Mouse (Mus musculus): ENCODE results near the gene Cfap97d2. TPM values are rescaled to one million over a fixed set of nuclear protein-coding genes. Genes with fewer than 3 reads are reported as not detected.
"Not testable (repeated sequence)": the region's sequence is repeated elsewhere in the genome, so short reads cannot be mapped to it uniquely, and the experiment has no call there.

The Cfap97d2 gene
- polyA plus RNA-seq, 1 experiment = not detected

DNA sequence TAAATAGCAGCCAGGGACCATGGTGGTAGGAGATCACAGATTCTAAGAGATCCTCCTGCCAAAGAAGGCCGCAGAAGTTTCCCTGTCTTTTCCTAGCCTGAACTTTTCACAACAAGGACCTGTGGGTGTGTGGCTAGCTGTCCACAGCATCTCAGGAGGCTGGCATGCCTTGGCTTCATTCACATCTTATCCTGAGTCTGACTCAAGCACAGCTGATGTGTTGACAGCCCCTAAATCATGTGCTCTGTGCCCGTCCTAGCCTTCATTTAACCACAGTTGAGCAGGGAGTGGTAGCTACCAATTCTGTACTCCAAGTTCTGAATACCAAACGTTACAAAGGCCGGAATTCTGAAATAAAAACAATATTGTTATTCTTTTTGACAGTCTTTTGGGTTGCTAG, 1.4 kb upstream of the Cfap97d2 start:
- H3K4me1 ChIP-seq (ENCODE audit: control insufficient read depth) = no peaks in the 10 kb centered on the region; the same call in 1 of the 2 replicates
- no peak overlapping the region for H3K4me3 ChIP-seq (replicated peaks)
- no peaks in the 10 kb centered on the region for H3K36me3 ChIP-seq (ENCODE audit: control insufficient read depth)
- no peak for TF ChIP-seq GATA1 (IDR thresholded peaks at IDR 0.05; ENCODE audit: low read length)
- no peak for TF ChIP-seq TAL1 (IDR thresholded peaks at IDR 0.05; ENCODE audit: low read length)
- no peaks in the 10 kb centered on the region for H3K9me3 ChIP-seq (ENCODE audit: control insufficient read depth, low read length)
- H3K27me3 ChIP-seq (ENCODE audit: control insufficient read depth) = no peaks in the 10 kb centered on the region

DNA sequence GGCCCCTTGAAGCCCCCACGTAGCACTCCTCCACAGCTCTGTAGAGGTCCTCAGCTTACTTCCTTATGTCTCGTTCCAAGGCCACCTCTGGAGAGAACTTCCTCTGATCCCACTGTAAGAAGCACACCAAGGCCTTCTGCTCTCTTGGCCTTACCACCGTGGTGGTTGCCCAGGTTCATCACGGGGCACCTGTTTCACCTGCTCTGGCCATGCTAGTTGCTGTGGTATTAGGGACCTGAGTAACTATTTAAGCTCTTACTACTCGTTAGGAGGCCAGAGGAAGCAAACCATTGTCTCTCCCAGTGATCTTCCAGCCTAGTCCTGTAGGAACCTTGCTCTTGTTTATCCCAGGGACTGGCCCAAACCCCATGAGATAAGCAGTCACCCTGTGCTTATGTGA, 1.2 kb downstream of the Cfap97d2 start:
- no peak overlapping the region for H3K4me3 ChIP-seq (replicated peaks)
- no peaks in the 10 kb centered on the region for H3K4me1 ChIP-seq (ENCODE audit: control insufficient read depth)
- no peaks in the 10 kb centered on the region for H3K36me3 ChIP-seq (ENCODE audit: control insufficient read depth)
- H3K27me3 ChIP-seq (ENCODE audit: control insufficient read depth) = no peaks in the 10 kb centered on the region
- H3K9me3 ChIP-seq (ENCODE audit: control insufficient read depth, low read length) = no peaks in the 10 kb centered on the region
- TF ChIP-seq TAL1 (IDR thresholded peaks at IDR 0.05; ENCODE audit: low read length) (no peak), GATA1 (IDR thresholded peaks at IDR 0.05; ENCODE audit: low read length) (no peak)

DNA sequence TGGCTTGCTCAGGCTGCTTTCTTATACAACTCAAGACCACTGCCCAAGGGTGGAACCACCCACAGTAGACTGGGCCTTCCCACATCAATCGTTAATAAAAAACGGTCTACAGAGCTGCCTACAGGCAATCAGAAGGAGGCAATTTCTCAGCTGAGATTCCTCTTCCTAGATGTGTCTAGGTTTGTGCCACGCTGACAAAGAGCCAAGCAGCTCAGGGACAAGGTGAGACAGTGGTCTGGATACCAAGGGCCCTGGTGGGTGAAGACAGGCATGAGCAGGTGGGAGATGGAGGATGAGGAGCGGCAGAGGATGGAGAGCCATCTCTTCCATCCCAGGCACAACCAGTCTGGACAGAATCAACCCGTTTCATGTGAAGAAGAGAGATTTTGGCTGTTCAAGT, 2.8 kb downstream of the Cfap97d2 start:
- Histone ChIP-seq H3K4me1 (ENCODE audit: control insufficient read depth) (no peaks in the 10 kb centered on the region), H3K27me3 (ENCODE audit: control insufficient read depth) (no peaks in the 10 kb centered on the region), H3K36me3 (ENCODE audit: control insufficient read depth) (no peaks in the 10 kb centered on the region), H3K4me3 (replicated peaks) (no peak overlapping the region), H3K9me3 (ENCODE audit: control insufficient read depth, low read length) (no peaks in the 10 kb centered on the region)
- TF ChIP-seq GATA1 (IDR thresholded peaks at IDR 0.05; ENCODE audit: low read length) (no peak), TAL1 (IDR thresholded peaks at IDR 0.05; ENCODE audit: low read length) (no peak)

DNA sequence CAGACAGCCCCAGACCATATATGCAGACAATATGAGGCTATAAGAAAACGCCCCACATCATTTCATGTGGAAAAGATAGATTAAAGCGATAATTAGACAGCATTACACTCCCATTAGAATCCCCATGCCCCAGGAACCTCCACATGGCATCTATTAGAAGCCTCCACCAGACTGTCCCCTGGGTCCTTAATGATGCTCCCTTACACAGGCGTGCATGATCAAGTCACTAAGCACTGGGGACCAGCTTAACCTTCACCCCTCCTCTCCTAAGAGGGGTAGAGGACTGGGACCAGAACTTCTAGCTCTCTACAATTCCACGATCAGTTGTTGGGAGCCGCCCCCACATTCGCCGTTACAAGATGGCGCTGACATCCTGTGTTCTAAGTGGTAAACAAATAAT, 13.3 kb downstream of the Cfap97d2 start:
- no peak for TF ChIP-seq GATA1 (IDR thresholded peaks at IDR 0.05; ENCODE audit: low read length)
- TF ChIP-seq TAL1 (IDR thresholded peaks at IDR 0.05; ENCODE audit: low read length) = no peak
- Histone ChIP-seq H3K4me3 (replicated peaks) (no peak overlapping the region), H3K4me1 (ENCODE audit: control insufficient read depth) (no peaks in the 10 kb centered on the region), H3K36me3 (ENCODE audit: control insufficient read depth) (no peaks in the 10 kb centered on the region), H3K27me3 (ENCODE audit: control insufficient read depth) (no peaks in the 10 kb centered on the region), H3K9me3 (ENCODE audit: control insufficient read depth, low read length) (no peaks in the 10 kb centered on the region)

DNA sequence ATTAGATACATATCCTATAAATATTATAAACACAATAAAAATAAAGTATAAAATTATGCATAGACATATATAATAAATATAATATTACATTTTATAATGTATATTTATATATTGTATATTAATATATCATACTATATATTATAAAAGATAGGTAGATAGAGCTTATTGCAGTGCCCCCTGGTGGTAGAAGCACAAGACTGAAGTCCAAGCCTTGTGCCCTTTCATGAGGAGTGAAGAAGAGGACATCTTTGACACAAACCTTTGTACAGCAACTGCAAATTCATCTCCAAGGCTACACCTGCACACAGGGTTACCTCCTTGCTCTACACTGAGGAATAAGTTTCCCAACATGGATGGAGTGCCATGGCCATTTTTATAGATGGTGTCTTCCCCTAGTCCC, 20.0 kb downstream of the Cfap97d2 start:
- no peaks in the 10 kb centered on the region for H3K36me3 ChIP-seq (ENCODE audit: control insufficient read depth)

DNA sequence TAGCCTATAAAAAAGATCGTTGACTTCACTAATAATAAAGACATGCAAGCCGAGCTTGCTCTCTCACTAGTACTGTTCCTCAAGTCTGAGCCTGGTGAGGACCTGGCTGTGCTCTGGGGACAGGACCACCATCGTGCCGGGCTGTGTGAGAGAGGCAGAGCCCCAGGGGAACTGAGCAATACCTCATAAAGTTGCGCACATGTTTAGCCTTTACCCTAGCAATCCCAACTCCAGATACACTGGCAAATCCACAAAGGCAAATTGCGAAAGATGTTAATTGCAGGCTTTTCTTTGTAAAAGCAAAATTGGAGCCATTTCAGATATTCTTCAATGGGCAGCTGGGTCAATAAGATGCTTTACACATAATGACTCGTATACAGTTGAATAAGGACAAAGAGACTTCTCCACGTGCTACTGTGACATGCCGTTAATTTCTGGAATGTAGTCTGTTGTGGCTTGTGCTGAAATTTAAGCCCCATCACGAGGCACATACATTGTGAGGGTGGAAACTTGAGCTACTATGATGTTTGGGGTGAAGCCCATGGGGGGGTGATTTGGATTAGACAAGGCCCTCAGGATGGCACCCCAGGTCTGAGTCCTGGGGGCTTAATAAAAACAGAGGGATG, 21.9 kb downstream of the Cfap97d2 start:
- Histone ChIP-seq H3K27me3 (ENCODE audit: control insufficient read depth) (no peaks in the 10 kb centered on the region), H3K36me3 (ENCODE audit: control insufficient read depth) (no peaks in the 10 kb centered on the region), H3K9me3 (ENCODE audit: control insufficient read depth, low read length) (no peaks in the 10 kb centered on the region), H3K4me1 (ENCODE audit: control insufficient read depth) (peaks cover 2% of the 10 kb centered on the region; the same call in 1 of the 2 replicates), H3K4me3 (replicated peaks) (no peak overlapping the region)
- TF ChIP-seq TAL1 (IDR thresholded peaks at IDR 0.05; ENCODE audit: low read length) (no peak), GATA1 (IDR thresholded peaks at IDR 0.05; ENCODE audit: low read length) (no peak)

More for the DNA sequence above, 20.0 kb downstream of the Cfap97d2 start:
- TF ChIP-seq TAL1 (IDR thresholded peaks at IDR 0.05; ENCODE audit: low read length) (no peak), GATA1 (IDR thresholded peaks at IDR 0.05; ENCODE audit: low read length) (no peak)
- Histone ChIP-seq H3K4me3 (replicated peaks) (no peak overlapping the region), H3K27me3 (ENCODE audit: control insufficient read depth) (no peaks in the 10 kb centered on the region), H3K9me3 (ENCODE audit: control insufficient read depth, low read length) (no peaks in the 10 kb centered on the region), H3K4me1 (ENCODE audit: control insufficient read depth) (peaks cover 2% of the 10 kb centered on the region; the same call in 1 of the 2 replicates)

DNA sequence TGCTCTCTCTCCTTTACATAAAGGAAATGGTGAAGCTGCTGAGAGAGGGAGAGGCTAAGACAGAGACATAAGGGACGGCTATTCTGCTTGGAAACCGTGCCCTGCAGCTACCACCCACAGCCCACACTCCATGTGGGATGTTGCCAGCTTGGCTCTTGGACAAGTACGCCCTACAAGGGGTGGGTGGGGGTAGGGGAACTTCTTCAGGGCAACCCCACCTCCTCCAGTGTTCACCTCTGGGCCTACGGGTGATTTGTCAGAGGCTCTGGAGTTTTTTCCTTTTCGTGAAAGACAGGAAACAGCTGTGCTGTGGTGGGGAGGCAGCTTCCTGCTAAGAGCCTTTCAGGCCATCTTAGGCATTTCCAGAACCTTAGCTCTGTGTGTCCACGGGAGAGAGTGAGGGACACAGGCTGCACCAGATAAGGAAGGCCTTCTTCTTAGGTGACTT, 34.7 kb downstream of the Cfap97d2 start:
- H3K4me3 ChIP-seq (replicated peaks) = peak overlapping the region; percentile 35

DNA sequence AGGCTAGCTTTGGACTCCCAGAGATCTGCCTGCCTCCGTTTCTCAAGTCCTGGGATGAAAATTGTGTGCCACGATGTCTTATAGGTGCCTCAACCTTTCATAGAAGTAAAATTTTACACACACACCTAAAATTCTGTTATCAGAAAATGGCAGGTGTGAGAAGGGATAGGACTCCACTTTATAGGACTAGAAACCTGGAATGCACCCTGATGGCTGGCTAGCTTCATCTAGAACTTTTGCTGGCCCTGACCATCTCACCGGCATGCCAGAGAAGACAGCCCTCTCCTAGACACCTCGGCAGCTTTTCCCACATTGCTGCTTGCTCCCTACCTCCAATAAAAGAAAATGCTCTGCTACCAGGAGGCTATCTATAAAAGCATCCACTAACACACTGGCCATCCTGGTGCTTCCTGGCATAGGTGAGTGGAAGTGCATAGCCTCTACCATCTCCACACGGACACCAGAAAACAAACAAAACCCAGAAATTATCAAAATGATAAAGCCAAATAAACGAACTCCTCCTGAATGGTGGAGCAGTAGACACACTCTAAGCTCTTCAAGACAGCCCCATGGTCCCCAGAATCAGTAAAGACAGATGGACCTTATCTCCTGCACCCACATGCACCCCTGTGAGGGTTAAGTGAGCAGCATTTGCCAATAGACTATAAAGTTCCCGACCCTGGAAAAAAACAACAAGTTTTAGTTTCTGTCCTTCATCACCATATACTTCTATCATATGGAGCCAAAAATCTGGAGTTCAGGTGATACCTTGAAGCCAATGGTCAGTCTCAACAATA, 35.3 kb downstream of the Cfap97d2 start:
- H3K27me3 ChIP-seq (ENCODE audit: control insufficient read depth) = no peaks in the 10 kb centered on the region
- H3K9me3 ChIP-seq (ENCODE audit: control insufficient read depth, low read length) = no peaks in the 10 kb centered on the region
- H3K36me3 ChIP-seq (ENCODE audit: control insufficient read depth) = no peaks in the 10 kb centered on the region
- H3K4me1 ChIP-seq (ENCODE audit: control insufficient read depth) = peaks cover 42% of the 10 kb centered on the region
- H3K4me3 ChIP-seq (replicated peaks) = peak overlapping the region; percentile 39
- TF ChIP-seq TAL1 (IDR thresholded peaks at IDR 0.05; ENCODE audit: low read length) (peak; percentile 73), GATA1 (IDR thresholded peaks at IDR 0.05; ENCODE audit: low read length) (peak; percentile 70; the same call in 1 of the 2 replicates)

More for the DNA sequence above, 34.7 kb downstream of the Cfap97d2 start:
- Histone ChIP-seq H3K27me3 (ENCODE audit: control insufficient read depth) (no peaks in the 10 kb centered on the region), H3K4me1 (ENCODE audit: control insufficient read depth) (peaks cover 42% of the 10 kb centered on the region), H3K9me3 (ENCODE audit: control insufficient read depth, low read length) (no peaks in the 10 kb centered on the region), H3K36me3 (ENCODE audit: control insufficient read depth) (no peaks in the 10 kb centered on the region)
- TF ChIP-seq TAL1 (IDR thresholded peaks at IDR 0.05; ENCODE audit: low read length) (no peak), GATA1 (IDR thresholded peaks at IDR 0.05; ENCODE audit: low read length) (no peak)

DNA sequence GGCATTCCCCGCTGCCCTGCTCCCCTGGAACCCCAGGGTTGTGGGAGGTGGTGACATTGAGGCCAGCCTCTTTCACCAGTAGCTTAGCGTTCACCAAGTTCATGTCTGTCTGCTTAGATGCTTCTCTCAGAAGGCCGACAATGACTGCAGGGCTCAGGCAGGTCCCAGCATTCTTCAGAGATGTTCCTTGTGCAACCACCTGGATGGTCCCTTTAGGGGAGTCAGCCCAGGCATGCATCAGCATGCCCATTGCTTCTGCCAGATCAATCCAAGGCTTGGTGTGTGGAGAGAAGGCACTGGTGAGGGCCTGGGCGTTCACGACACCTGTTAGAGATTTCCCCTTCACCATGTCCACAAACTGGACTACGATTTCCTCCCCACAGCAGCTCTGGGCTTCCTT, 40.5 kb downstream of the Cfap97d2 start:
- H3K27me3 ChIP-seq (ENCODE audit: control insufficient read depth); H3K36me3 ChIP-seq (ENCODE audit: control insufficient read depth); H3K9me3 ChIP-seq (ENCODE audit: control insufficient read depth, low read length); H3K4me3 ChIP-seq (replicated peaks): not testable (repeated sequence)
- peaks cover 16% of the 10 kb centered on the region for H3K4me1 ChIP-seq (ENCODE audit: control insufficient read depth)

Data from erythroblast, embryonic 14.5 days (primary cell).